Mouse (Mus musculus): Measurements from ENCODE around the gene Gm8653.
"Not testable (repeated sequence)": the region's sequence is repeated elsewhere in the genome, so short reads cannot be mapped to it uniquely, and the experiment has no call there.

Gene Gm8653

DNA sequence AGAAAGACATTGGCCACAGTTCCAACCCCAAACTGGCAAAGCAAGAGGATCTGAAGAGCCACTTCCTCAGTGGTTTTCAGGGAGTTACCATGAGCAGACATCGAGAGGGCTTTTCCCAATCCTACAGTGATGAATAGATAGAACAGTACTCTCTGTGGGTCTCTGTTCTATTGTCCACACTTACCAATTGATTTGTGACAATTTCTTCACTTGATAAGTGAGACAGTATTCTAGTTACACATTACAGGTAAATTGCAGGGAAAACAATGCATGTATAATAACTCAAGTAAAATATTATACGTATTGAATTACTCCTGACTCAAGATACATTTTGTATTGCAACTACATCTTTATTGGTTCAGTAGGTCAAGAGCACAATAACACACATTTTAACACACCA, at the start of gene Gm8653:
Gm8653 (minus strand) TSS at position 101 of the 400 bp plus-strand sequence.
- not testable (repeated sequence) for DNase-seq (ENCODE audit: low read depth, low spot score)

DNA sequence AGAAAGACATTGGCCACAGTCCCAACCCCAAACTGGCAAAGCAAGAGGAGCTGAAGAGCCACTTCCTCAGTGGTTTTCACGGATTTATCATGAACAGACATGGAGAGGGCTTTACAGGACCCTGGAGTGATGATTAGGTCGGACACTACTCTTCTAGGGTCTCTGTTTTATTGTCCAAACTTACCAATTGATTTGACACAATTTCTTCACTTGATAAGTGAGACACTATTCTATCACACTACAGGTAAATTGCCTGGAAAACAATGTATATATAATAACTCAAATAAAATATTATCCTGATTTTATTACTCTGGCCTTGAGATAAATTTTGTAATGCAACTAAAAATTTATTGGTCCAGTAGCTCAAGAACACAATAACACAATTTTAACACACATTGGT, 28.3 kb upstream of the Gm8653 start, which contains the start of gene Gm8453:
Gm8453 (minus strand) TSS at position 101 of the 400 bp plus-strand sequence.
- DNase-seq (ENCODE audit: low read depth, low spot score): not testable (repeated sequence)

DNA sequence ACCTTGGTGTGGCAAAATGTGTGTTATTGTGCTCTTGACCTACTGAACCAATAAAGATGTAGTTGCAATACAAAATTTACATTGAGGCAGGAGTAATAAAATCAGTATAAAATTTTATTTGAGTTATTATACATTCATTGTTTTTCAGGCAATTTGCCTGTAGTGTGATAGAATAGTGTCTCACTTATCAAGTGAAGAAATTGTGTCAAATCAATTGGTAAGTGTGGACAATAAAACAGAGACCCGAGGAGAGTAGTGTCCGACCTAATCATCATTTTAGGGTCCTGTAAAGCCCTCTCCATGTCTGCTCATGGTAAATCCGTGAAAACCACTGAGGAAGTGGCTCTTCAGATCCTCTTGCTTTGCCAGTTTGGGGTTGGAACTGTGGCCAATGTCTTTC, 12.0 kb downstream of the Gm8653 start, which contains the start of gene Vmn1r143:
Vmn1r143 (plus strand) TSS at position 301 of the 400 bp plus-strand sequence.
- not testable (repeated sequence) for DNase-seq (ENCODE audit: low read depth, low spot score)

DNA sequence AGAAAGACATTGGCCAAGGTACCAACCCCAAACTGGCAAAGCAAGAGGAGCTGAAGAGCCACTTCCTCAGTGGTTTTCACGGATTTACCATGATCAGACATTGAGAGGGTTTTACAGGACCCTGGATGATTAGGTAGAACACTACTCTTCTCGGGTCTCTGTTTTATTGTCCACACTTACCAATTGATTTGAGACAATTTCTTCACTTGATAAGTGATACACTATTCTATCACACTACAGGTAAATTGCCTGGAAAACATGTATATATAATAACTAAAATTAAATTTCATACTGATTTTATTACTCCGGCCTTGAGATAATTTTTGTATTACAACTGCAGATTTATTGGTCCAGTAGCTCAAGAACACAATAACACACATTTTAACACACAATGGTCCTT, 37.1 kb downstream of the Gm8653 start, which contains the start of gene Vmn1r142:
Vmn1r142 (minus strand) TSS at position 101 of the 400 bp plus-strand sequence.
- not testable (repeated sequence) for DNase-seq (ENCODE audit: low read depth, low spot score)
